Mouse (Mus musculus) monocyte, adult 5-6 weeks (primary cell): ENCODE results near the gene Fank1. TPM values are rescaled to one million over a fixed set of nuclear protein-coding genes. Genes with fewer than 3 reads are reported as not detected.

ENCODE experiments used
- ATAC-seq: fragments of 153-309, 156-312 bp; replicated peaks from 2 replicates; pipeline ENCODE4 v1.8.0; 2017; ENCODE audit warnings: mild to moderate bottlenecking; ENCODE audit not compliant: low TSS enrichment, insufficient number of reproducible peaks, severe bottlenecking, poor library complexity, low FRiP score
- total RNA-seq: library from RNA; stranded (forward); fragments of 200-1000, 200-491, 200-594 nt; gene quantifications from 3 replicates; pipeline ENCODE4 v1.2.3, GENCODE M21; 2017

The Fank1 gene
- total RNA-seq, 1 experiment from 2014 or later = not detected

- no peak for ATAC-seq
These were observed 11.3 kb upstream of the Fank1 start for GRCm38 (mm10) chr7:133765240-133765848.

GRCm38 (mm10) chr7:133765849-133766243 is 10.8 kb upstream of the Fank1 start:
- ATAC-seq = no peak

GRCm38 (mm10) chr7:133768027-133768426 is 8.6 kb upstream of the Fank1 start:
- ATAC-seq = no peak

GRCm38 (mm10) chr7:133768517-133768916 is 8.1 kb upstream of the Fank1 start:
- no peak for ATAC-seq

GRCm38 (mm10) chr7:133775179-133775578 is 1.5 kb upstream of the Fank1 start:
- ATAC-seq = no peak

GRCm38 (mm10) chr7:133775796-133776625 is 650 bp upstream of the Fank1 start:
- ATAC-seq = peak; percentile 21; the same call in 1 of the 2 replicates

- ATAC-seq = no peak
These were observed 4.9 kb downstream of the Fank1 start for GRCm38 (mm10) chr7:133781583-133781982.

- no peak for ATAC-seq
These were observed 5.3 kb downstream of the Fank1 start for GRCm38 (mm10) chr7:133781991-133782390.

- peak; percentile 47; the same call in 1 of the 2 replicates for ATAC-seq
These were observed 6.2 kb downstream of the Fank1 start, which contains the start of gene Dhx32 for GRCm38 (mm10) chr7:133782717-133783435. Gene Dhx32 (minus strand): TSS chr7:133782726.

- no peak for ATAC-seq
These were observed 10.9 kb downstream of the Fank1 start for GRCm38 (mm10) chr7:133787571-133787970.

- ATAC-seq = no peak
These were observed 11.5 kb downstream of the Fank1 start for GRCm38 (mm10) chr7:133788147-133788546.

GRCm38 (mm10) chr7:133790171-133790570 is 13.5 kb downstream of the Fank1 start:
- no peak for ATAC-seq

- no peak for ATAC-seq
These were observed 14.1 kb downstream of the Fank1 start for GRCm38 (mm10) chr7:133790608-133791229.

- no peak for ATAC-seq
These were observed 16.1 kb downstream of the Fank1 start for GRCm38 (mm10) chr7:133792771-133793170.

GRCm38 (mm10) chr7:133793248-133794131 is 16.8 kb downstream of the Fank1 start:
- ATAC-seq = no peak

GRCm38 (mm10) chr7:133794720-133795119 is 18.1 kb downstream of the Fank1 start:
- ATAC-seq = no peak

GRCm38 (mm10) chr7:133799928-133800327 is 23.3 kb downstream of the Fank1 start:
- no peak for ATAC-seq

GRCm38 (mm10) chr7:133801823-133802222 is 25.2 kb downstream of the Fank1 start:
- no peak for ATAC-seq
